Mouse (Mus musculus) ovary, postnatal 14 days (tissue): ENCODE measurements at regions not wholly inside any gene's neighbourhood (a gene's known extent, or its start where the extent isn't known, plus 50 kb on each side); places are given as distances from the start of the nearest gene placed in this dataset.
A peak's percentile ranks its signal among the peaks of the same experiment; 100 is the strongest.
"Not testable (repeated sequence)": the region's sequence is repeated elsewhere in the genome, so short reads cannot be mapped to it uniquely, and the experiment has no call there.

Source experiments
- DNase-seq: peaks from one replicate; pipeline ENCODE4 v3.0.0; 2022; ENCODE audit warnings: low spot score

DNA sequence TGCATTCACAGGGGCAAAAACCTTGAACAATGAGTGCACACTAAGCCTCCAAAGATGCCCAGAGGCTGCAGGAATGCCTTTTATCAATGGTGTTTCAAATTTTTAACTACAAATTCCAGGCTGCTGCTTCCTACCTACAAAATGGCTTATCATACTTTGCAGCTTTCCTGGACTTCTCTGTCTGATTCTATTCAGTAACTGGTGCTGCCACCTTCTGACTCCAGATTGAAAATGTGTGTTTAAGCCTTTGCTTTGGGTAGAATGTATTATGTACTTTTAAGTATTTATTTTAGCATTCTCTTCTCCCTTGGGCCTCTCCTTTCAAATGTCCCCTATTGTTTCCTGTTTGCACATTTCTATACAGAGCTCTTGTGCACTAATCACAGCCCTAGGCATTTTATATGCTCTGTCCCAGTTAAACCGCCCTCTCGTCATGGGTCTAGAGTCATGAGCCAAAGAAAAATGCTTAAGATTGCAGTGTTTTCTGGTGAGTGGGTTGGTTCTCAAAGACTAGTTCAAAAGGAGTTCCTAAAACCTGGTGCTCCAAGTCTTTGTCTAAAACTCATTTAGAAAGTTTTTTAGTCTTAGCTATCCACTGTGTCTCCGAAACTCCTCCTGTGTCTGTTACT lies 472.3 kb upstream of the Dpp10 start:
- DNase-seq, result no peak

DNA sequence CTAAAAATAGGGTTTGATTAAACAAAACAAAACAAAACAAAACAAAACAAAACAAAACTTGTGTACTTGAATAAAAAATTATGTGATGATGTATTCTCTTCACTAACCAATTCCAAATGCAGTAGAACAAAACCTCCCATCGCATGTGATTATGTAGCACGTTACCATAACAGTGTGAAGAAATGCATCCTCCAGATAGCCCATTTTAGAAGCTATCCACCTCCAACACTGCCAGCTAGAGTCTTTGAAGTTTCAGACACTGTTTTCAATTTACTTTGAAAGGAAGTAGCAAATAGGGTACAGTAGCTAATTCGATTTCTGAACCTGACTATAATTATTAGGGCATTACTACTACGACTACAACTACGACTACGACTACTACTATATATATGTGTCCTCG lies 465.1 kb upstream of the Dpp10 start:
- DNase-seq, result no peak

GRCm38 (mm10) chr1:124488456-124488855 lies 443.1 kb upstream of the Dpp10 start:
- no peak for DNase-seq

DNA sequence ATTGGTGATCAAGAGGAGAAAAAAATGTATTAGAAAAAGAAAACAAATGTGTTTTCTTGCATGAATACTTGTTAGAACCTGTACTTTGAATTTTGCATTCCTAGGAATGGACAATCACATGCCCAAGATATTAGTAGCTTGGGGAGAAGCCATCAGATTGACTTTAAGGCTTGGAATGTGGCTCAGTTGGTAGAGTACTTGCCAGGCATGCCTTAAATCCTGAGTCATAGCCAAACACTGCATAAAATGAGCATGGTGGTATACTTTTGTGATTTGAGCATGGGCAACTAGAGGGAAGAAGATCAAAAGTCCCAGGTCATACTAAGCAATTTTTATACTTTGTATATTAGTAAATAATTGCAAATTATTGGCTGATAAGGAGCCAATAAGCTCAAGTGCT lies 442.6 kb upstream of the Dpp10 start:
- DNase-seq, result no peak

- peak; percentile 8 for DNase-seq
These were observed 404.8 kb upstream of the Dpp10 start for GRCm38 (mm10) chr1:124450128-124450527.

DNA sequence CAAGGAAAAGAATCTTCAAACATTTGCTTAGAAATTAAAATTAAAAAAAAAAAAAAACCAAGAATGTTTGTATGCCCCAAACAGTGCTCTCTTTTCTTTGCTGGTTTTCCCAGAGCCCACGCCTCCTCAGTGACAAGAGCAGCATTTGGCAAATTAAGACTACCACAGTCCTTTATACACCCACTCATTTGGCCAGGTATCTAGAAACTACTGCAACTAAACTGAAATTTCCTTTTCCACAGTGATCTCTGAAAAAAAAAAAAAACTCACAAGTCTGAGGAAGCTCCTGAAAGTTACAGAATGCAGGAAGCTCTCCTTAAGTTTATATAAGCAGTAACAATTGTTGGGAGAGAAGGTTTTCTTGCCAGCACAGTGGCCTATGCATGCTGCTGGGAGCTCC lies 394.2 kb upstream of the Dpp10 start:
- DNase-seq, result no peak

- no peak for DNase-seq
These were observed 390.5 kb upstream of the Dpp10 start for GRCm38 (mm10) chr1:124435850-124436249.

DNA sequence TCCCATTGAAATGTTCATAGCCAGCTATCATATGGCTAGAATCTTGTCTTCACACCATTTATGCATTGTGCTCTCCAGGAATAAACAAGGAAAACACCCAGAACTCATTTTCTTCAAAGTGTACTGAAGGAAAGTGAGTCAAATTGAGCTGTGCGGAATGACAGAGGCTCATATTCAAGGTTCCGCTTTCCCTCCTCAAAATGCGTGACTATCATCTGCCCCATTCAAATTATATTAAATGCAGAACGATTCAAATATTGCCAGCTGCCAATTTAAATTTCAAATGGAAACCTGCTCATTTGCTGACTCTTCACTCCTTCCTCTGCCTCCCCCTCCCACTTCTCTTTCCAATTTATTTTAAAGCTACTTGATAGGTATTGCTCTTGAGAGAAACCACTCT lies 384.2 kb upstream of the Dpp10 start:
- DNase-seq, result no peak

DNA sequence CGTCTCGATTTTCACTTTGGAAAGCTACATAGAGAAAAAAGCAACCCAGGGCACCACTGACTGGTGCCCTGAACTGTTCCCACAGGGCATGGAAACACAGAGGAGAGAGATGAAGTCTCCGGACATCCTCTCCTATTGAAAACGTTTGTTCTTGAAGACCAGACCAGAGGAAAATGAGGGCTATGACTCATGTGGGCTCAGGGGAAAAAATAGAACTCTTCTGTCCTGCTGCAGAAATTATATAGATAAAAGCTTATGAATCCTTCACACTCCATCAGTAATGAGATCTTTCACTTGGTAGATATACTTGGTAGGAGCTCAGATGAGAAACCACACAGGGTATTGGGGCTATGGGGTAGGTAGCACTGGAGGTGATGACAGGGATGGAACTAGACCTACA lies 371.4 kb upstream of the Dpp10 start:
- no peak for DNase-seq

DNA sequence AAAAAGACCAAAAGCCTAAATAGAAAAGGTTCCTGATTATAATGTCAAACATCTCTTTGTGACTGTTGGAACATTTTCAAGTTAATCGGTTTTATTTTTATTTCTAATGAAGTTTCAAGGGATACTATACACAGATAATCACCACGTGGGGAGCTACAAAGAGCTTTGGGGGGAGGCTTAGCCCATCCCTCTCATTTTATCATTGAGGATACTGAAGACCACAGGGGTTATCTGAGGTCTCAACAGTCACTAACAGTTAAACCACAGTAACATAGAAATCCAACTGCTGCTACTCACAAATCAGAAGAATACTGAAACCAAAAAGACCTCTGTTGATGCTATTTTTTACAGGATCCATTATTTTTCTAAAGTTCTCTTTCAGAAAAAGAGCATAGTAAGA lies 364.9 kb upstream of the Dpp10 start:
- no peak for DNase-seq

DNA sequence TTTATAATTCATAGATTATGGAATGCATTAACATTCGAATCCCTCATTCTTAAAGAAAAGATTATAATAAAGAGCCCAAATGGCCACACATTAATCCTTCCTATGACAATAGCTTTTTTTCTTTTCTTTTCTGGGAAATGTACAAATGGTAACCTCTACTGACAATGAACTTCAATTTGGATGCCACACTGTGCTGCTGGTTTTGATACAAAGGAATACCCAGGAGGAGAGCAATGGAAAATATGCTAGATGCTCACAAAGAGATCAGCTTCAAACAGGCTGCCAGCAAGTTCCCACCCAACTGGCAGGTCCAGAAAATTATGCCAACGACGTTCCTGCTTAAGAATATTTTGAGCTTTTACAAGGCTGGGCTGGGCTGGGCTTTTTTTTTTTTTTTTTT lies 364.4 kb upstream of the Dpp10 start:
- DNase-seq, result no peak

DNA sequence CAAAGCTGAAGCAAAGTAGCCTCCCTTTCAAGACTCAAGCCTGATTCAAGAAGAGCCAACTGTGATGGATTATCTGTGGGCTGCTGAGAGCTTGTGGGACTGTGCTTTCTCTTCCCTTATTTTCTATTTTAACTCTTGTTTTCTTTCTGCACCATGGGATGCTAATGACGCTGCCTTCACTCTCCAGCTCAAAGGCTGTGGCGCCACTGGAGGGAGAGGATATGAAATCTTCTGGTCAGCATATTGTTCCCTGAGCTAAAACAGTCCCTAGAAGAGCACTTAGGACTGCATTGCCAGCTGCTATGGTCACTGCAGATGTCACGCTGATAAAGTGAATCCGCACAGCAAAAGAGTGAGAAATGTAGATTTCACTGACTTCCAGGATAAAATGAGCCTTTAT lies 324.2 kb upstream of the Dpp10 start:
- no peak for DNase-seq

DNA sequence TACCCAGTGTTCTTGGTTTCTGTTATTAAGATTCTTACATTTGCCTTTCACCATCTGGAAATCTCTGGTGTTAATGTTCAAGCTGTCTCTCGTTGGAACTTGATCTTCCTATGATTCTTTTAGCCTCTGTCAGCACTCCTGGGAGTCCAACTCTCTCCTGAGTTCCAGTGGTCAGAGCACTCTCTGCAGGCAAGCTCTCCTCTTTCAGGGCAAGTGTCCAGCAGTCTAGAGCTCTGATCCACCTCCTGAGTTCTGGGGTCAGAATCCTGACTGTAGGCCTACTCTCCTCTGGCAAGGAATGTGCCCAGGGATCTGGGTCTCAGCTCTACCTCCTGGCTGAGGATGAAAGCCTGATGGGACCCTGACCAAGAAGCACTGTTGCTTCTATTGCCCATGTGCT lies 303.1 kb upstream of the Dpp10 start:
- DNase-seq, result not testable (repeated sequence)

DNA sequence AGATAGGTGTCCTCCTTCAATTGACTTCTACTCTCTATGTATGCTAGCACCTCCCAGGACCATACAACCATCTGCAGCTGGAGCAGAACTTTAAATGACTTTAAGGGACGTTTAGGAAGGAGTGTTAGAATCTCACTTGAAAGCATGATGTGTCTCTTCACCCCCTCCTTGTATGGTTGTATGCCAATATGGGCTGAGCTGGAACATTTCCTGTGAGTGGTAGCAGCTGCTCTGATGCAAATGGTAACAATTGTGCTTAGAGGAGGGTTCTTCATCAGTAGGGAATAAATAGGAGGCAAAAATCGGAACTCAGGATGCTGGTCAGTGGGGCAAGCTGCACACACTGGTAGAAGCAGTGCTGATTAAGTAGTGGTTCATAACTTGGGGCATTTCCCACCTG lies 294.1 kb upstream of the Dpp10 start:
- DNase-seq, result no peak

GRCm38 (mm10) chr1:124338648-124339047 lies 293.3 kb upstream of the Dpp10 start:
- no peak for DNase-seq

GRCm38 (mm10) chr1:124332294-124332693 lies 286.9 kb upstream of the Dpp10 start:
- DNase-seq, result no peak
